Mouse (Mus musculus) liver, postnatal 0 days (tissue): ENCODE measurements around the gene Snw1.
"Not testable (repeated sequence)": the region's sequence is repeated elsewhere in the genome, so short reads cannot be mapped to it uniquely, and the experiment has no call there.

Experiments used
- CTCF ChIP-seq: sonication (generic); IDR thresholded peaks from 2 replicates; pipeline ENCODE4 v1.5.1; 2016; ENCODE audit warnings: antibody characterized with exemption, low read depth
- EP300 ChIP-seq: IDR thresholded peaks from 2 replicates; pipeline ENCODE4 v1.6.1; 2016; ENCODE audit warnings: antibody characterized with exemption, low read depth, mild to moderate bottlenecking

- not testable (repeated sequence) for TF ChIP-seq EP300, CTCF
Observed at GRCm38 (mm10) chr12:87482482-87482881, 10.4 kb upstream of the Snw1 start.
